Mouse (Mus musculus): ENCODE data around the gene Slc31a1. TPM values are rescaled to one million over a fixed set of nuclear protein-coding genes. Genes with fewer than 3 reads are reported as not detected.
A peak's percentile ranks its signal among the peaks of the same experiment; 100 is the strongest.

Gene Slc31a1
- total RNA-seq, 2 experiments from 2014 or later: 18.8 to 20.3 TPM

DNA sequence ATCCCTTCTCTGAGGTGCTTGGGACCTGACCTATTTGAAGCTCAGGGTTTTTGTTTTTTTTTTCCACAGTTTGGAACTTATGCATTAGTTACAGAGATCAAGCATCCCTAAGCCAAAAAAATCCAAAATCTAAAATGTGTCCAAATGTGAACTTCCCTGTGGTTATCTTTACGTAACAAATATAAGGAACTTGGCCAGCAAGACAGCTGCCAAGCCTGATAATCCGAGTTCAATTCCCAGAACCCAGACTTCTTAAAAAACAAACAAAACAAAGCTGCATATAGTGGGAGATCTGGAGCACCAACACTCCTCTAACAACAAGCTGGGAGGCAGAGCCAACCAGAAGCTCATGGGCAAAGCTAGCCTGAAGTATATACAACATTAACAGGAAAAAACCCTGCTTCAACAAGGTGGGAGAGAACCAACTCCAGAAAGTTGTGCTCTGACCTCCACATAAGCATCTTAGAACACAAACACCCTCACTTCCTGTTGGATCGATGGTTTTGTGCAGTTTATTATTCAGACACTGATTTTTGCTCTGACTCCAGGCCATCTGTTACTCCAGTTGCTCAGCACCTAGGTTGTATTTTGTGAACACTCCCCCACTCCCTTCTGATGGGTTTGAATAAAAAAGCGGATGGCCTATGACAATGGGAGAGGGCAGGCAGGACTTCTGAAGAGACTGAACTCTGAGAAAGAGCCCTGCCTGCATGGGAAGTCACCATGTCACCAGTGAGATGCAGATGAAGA lies 37.3 kb downstream of the Slc31a1 start:
- intact Hi-C loops (cut with DNase I): no loop called here
- no peak for DNase-seq

DNA sequence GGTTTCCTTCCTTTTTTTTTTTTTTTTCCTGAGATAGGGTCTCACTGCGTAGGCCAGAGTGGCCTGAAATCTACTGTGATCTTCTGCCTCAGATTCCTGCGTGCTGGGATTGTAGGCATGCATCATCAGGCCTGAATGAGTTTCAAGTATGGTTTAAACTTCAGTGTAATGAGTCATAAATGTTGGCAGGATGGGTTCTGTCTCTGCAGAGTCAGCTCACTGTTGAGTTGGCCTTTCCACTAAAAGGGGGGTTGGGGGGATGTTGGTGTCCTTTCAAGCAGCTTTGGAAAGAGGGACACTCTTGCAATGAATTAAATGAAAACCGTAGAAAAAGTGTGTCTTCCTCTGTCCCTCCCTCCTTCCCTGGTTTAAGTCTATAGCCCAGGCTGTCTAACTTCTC lies 38.4 kb downstream of the Slc31a1 start:
- intact Hi-C loops (cut with DNase I): no loop called here
- no peak for DNase-seq

DNA sequence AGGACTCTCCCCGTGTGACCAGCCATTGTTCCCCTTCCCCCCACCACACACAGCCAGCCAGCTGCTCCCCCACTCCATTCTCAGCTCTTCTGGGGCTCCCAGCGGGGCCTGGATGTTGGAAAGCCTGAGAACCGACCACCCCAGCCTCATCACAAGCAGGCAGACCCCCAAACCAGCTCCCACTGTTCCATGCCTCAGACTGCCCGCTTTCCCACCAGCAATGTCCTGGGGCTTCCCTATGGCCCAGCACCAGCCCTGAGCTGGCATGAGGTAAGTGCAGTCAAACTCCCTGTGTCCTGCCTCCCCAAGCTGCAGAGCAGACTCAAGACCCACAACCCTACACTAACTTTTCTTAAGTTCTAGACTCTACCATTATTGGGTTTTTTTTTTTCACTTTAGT lies 45.6 kb downstream of the Slc31a1 start:
- DNase-seq: no peak
- intact Hi-C loops (cut with DNase I): loop anchor here (5.0 to 10.0 kb wide), 5 partner anchors 64 to 356 kb away; partner anchors contain the start of gene Alad

DNA sequence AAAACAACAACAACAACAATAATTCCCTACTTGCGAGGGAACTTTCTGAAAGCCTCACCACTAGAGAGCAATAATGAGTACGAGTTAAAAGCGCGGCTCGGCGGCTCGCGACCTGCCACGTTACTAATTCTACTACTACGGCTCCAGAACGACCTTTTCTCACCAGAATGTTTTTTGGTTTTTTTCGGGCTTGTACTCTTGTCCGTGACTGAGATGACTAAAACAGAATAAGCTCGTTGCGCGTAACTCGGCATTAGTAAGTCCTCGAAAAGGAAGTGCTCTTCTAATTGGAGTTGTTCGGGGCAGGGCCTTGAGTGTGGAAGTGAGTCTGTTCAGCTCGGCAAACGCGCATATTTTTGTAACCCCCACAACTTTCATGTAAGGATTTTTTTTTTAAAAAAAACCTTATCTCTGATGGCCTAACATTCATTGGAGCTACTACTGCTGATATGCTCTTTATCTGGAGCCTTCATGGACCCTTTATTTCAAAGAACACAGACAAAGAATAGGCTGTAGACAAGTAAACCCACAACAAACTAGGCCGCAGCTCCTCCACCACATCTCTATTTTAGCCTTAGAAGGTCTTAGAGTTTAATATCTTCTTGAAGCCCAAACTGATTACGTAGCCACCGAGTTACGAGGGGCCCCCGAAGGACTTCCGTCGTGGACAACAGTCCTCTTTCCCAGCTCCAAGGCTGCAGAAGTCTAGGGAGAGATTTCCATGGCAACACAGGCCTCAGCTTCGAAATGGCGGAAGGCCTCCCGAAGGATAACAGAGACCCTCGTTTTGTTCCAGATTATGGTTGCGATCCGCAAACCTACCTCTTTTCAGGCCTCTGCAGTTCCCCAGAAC lies 47.4 kb downstream of the Slc31a1 start:
- intact Hi-C loops (cut with DNase I): loop anchor here (2.0 to 10.0 kb wide), 7 partner anchors 47 to 354 kb away; partner anchors contain the start of genes Alad, Fkbp15, Hdhd3 and Slc31a1
- peak; percentile 53 to 69 for DNase-seq

DNA sequence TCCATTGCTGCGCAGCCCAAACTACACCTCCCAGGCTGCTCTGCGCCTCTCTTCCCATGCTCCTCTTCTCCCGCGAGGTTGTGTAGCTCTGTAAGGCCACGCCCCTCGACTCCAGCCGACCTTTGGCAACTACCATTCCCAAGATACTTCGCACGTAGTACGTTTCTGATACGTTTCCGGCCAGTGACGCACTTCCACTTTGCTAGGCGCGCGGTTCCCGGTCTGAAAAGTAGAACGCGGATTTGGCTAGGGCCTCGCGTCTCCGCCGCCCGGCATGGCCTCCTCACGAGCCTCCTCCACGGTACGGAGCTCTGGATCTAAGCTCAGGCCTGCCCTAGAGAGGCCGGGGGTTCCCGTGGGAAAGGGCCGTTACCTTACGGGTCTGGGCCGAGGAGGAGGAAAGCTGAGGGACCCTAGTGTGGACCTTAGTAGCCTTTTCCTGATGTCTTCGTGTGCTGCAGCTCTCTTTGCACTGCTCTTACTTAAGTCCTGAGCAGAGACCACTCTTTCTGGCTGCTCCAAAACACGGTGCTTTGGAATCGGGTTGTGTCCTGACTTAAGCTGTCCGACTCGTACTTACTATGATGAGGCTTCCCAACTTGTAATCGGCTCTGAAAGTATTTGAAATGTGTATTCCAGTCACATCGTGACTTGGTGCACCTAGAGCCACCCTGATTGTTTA lies 48.2 kb downstream of the Slc31a1 start, which contains the start of the genes Cdc26 and Prpf4:
Cdc26 (minus strand) TSS at position 42 of the 682 bp plus-strand sequence.
Prpf4 (plus strand) TSS at position 197 of the 682 bp plus-strand sequence.
- DNase-seq: peak; percentile 93 to 96
- intact Hi-C loops (cut with DNase I): loop anchor here (2.0 to 10.0 kb wide), 7 partner anchors 48 to 354 kb away; partner anchors contain the start of genes Alad, Fkbp15, Hdhd3 and Slc31a1

DNA sequence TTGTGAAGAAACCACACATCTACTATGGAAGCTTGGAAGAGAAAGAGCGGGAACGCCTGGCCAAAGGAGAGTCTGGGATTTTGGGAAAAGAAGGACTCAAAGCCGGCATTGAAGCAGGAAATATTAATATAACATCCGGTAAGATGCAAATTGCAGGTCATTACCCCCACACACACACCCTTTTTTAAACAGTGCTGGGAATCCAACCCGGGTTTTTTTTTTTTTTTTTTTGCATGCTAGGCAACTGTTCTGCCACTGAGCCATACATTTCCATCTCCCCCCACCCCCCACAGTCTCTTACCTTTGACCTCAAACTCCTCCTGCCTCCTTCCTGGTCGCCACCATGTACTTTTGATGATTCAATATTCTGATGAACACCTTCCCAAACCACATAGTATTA lies 49.1 kb downstream of the Slc31a1 start:
- no peak for DNase-seq
- intact Hi-C loops (cut with DNase I): loop anchor here (2.0 to 10.0 kb wide), 7 partner anchors 49 to 353 kb away; partner anchors contain the start of genes Alad, Fkbp15, Hdhd3 and Slc31a1

DNA sequence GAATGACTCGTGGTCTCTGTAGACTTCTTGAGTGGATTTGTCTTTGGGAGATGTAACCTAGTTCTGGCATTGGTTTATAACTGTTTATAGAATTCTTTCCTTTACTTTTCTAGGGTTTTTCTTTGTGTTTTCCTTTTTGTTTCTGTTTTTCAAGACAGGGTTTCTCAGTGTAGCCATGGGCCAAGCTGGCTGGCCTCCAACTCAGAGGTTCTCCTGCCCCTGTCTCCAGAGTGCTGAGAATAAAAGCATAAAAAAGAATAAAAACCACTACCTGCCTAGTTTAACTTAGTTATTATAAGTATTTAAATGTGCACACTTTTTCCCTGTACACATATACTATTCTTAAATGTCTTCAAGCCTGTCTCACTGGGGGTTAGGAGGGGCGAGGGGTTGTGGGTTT lies 49.8 kb downstream of the Slc31a1 start:
- intact Hi-C loops (cut with DNase I): no loop called here
- no peak for DNase-seq

DNA sequence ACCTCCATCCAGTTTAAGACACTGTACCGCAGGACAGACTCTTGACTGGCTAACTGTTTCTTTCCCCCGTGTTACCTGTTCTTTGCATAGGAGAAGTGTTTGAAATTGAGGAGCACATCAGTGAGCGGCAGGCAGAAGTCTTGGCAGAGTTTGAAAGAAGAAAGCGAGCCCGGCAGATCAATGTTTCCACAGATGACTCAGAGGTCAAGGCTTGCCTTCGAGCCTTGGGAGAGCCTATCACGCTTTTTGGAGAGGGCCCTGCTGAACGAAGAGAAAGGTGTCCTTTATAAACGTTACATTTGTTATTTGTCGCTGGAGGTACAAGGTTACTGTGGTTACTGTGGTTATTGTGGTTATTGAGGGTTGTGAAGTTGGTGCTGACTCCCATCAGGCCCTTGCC lies 51.1 kb downstream of the Slc31a1 start:
- intact Hi-C loops (cut with DNase I): no loop called here
- no peak for DNase-seq

DNA sequence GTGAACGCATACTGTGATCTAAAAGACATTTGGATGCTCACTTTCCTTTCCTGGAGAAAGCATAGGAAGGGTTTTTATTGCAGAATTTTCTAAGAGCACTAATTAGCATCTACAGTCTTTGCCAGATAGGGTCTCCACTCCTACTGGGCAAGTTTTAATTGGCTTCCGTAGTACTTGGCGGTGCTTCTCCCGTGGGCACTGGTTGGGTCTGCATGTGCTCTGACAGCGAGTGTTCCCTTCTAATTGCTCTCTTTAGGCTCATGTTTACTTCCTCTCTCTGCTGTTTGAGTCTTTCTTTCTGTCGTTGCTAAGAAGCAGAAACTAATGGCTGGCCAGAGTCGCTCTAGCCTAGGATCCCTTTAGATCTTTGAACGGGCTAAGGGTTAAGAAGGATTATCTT lies 57.9 kb downstream of the Slc31a1 start:
- intact Hi-C loops (cut with DNase I): no loop called here
- no peak for DNase-seq

DNA sequence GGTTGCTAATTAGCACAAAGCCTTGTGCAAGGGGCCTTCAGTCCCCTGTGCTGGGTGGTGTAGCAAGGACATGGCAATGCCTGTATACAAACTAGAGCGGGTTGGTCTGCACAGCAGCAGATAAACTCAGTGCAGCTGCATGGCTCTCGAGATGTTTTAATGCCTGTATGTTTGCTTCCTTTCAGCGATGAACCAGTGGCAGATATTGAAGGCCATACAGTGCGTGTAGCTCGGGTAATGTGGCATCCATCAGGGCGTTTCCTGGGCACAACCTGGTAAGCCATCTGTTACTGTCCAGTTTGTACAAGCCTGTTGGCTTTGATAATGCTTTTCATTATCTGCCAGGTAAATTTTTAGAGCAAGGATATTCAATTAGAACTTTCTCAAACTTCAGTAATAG lies 58.6 kb downstream of the Slc31a1 start:
- intact Hi-C loops (cut with DNase I): no loop called here
- DNase-seq: no peak

DNA sequence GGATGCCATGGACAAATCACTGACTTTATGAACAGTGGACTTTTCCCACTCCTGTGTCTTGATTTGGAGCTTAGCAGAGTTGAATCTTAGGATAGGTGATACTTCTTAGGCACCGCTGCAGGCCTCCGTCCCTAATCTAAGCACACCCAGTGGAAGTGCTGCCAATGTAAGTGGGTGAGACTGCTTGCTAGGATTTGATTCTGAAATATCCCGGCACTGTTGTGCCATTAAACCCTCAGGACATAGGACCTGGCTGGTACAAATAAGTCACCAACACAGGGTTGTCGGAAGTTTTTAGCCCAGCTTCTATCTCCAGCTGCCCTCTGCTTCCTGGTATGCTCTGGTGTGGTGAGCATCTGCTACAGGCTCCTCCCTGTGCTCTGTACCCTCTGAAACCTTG lies 65.4 kb downstream of the Slc31a1 start:
- intact Hi-C loops (cut with DNase I): no loop called here

DNA sequence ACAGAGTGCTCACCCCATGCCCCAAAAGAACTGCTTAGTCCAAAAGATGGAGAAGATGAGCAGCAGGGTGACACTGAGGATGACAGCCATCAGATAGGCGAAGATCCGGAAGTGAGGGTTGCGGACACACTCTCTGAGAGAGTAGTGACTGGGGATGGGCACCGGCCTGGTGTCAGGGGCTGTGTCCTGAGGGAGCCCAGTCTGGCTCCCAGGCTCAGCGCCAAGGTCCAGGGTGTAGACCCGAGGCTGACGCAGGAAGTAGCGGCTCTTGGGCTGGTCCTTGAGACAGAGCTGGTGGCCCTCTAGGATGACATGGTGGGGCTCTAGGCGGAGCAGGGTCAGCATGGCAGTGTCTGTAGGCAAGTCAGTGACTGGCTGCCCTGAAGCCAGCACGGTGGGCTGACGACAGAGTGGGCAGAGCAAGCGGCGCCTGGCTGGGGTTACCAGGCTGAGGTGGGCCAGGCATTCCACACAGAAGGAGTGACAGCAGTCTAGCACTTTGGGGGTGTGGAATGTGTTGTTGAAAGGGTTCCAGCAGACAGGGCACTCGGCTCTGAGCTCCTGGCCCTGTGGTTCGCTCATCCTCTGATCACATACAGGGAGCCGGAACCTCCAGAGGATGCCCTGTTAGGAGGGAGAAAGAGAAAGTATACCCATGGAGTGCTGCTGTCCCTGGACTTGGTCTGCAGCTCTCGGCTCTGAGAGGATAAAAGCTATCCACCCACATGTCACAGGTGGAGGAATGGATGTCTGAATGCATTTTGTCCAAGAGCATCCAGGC lies 67.6 kb downstream of the Slc31a1 start:
- intact Hi-C loops (cut with DNase I): no loop called here

More for the DNA sequence above, 65.4 kb downstream of the Slc31a1 start:
- no peak for DNase-seq

DNA sequence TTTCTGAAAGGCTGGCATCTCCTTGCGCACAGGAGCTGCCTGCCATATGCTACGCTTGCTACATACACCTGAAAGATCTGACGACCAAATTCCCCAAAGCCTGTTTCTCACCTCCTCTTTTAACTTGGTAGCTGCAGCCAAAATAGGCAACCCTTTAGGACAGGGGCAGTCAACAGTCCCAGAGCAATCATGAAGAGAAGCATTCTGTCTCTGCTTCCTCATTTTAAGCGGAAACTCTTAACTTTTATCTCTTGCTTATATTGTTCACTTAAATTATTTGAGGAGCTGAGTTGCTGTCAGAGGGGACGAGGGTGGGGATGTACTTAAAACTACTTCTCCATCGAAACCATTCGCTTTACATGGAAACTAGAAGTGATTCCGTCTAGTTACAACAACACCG lies 69.1 kb downstream of the Slc31a1 start:
- DNase-seq: no peak
- intact Hi-C loops (cut with DNase I): no loop called here

More for the DNA sequence above, 67.6 kb downstream of the Slc31a1 start:
- DNase-seq: no peak

DNA sequence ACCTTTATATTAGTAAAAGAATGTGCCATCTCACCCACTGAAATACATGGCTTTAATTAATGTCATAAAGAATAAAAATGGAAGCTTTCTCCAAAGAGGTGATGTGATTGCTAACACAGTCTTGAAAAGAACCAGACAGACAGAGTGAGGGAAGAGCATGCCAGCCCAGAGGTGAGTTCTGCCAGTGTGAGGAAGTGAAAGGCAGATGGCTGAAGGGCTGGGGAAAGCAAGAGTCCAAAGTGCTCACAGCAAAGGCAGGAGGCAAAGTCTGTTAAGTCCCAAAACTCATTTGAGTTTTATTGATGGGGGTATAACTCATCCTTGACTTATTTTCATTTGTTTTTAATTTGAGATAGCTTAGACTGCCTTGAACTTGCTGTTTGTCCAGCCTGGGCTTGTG lies 70.2 kb downstream of the Slc31a1 start:
- no peak for DNase-seq
- intact Hi-C loops (cut with DNase I): no loop called here

DNA sequence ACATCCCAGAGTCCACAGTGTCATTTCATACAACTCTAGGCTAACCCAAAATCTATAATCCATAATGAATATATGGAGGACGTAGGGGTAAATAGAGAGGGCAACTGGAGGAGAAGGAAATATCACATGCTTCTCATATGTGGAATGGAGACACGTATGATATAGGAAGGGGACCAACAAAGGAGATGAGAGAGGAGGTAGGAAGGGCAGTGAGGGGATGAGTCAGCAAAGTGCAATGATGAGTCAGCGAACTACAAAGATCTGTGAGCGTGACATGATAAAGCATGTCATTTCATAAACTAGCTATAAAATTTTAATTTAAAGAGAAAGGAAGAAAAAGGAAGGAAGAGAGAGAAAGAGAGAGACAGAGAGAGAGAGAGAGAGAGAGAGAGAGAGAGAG lies 71.0 kb downstream of the Slc31a1 start:
- no peak for DNase-seq
- intact Hi-C loops (cut with DNase I): no loop called here

DNA sequence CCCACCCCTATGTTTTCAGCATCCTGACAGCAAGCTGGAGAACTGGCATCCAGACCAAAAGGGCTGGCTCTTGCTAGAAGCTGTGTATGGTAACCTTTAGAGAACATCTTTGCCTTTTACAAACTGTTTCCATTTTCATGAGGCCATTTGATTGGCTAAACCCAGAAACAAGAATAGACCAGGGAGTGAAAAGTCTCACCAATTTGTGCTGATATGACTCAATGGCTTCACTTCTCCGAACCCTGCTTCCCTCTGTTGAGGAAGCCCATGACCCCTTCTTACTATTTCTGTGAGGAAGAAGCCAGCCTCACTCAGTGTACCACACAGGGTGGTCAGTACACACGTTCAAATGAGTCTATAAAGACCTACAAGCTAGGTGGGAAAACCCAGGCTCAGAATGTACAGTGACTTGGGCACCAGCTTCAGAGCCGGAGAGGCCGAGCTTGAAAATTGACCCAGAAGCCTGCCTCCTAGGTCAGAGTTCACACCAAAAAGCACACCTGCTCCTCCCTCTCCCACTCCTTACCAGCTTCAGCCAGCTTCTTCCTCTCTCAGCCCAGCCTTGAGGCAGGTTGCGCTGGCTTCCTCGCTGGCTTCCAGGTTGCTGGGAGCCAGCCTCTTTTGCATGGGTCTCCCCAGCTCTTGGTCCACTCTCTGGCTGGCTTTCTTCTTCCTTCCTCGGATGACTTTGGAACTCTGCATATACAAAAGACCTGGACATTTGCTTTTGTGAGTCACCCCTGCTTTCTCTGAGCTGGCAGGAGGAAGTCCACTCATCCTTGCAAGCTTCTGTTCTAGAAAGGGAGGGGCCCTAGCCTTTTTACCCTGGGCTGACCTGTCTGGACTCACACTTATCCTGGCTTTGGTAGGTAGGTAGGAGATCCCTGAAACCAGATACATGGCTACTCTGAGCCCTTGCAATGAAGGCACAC lies 73.7 kb downstream of the Slc31a1 start:
- no peak for DNase-seq
- intact Hi-C loops (cut with DNase I): no loop called here

DNA sequence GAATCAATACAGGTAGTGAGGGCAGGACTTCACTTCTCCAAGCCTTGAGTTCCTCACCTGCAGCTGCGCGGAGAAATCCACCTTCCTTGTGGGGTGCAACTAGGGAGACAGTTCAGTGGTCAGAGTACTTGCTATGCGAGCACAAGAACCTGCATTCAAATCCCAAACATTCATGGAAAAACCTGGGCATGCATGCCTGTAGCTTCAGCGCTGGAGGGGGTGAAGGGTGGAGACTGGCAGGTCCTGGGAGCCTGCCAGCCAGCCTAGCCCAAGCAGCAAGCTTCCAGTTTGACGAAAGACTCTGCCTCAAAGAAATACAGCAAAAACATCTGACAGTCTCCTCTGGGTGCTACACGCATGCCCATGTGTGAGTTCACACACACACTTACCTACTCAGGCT lies 74.6 kb downstream of the Slc31a1 start, which contains the start of gene Rnf183:
Rnf183 (minus strand) TSS at position 172 of the 400 bp plus-strand sequence.
- no peak for DNase-seq
- intact Hi-C loops (cut with DNase I): no loop called here

DNA sequence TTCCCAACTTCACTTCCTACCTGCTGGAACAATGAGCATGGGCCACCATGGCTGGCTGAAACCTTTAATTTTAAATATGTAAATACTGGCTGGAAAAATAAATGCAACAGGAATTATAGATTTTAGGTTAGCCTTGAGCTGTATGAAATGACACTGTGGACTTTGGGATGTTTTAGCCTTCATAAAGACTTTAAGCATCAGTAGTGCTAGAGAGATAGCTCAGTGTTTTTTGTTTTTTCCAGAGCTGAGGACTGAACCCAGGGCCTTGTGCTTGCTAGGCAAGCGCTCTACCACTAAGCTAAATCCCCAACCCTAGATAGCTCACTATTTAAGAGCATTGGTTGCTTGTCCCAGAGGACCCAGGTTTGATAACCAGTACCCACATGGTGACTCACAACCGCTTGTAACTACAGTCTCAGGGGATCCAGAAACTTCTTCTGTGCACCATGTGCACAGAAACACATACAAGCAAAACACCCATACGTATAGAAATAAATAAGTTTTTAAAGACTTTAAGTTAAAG lies 76.8 kb downstream of the Slc31a1 start:
- no peak for DNase-seq
- intact Hi-C loops (cut with DNase I): no loop called here

DNA sequence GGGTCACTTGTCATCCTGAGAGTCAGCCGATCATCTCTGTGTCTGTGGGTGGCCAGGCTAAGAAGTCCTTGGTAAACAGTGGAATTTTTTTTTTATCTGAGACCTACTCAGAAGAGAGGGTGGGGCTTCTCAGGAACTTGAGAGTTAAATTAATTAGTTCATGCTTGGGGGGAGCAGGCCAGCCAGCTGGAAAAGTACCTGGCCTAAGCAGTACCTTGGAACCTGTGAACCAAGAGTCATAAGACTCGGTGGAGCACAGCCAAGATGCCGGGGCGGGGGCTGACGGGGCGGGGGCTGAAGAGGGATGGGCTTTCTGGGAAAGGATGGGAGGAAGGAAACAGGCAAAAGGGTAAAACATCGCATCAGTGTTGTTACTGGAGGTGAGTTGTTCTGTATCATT lies 77.3 kb downstream of the Slc31a1 start:
- DNase-seq: no peak
- intact Hi-C loops (cut with DNase I): no loop called here

Data from heart, postnatal 36 days (tissue).